Mouse (Mus musculus) spleen, embryonic (tissue): ENCODE measurements around the gene Gpn3.

Source experiments
- CTCF ChIA-PET: fragments of 350-600 bp; sonication (Branson Sonifier 250); formaldehyde crosslinking; loops from one replicate; lab custom pipeline; 2022; lab: Charles Lee

The Gpn3 gene

GRCm38 (mm10) chr5:122414351-122414750, 42.7 kb downstream of the Gpn3 start:
- CTCF ChIA-PET, result no interaction called here

GRCm38 (mm10) chr5:122415465-122415864, 43.8 kb downstream of the Gpn3 start:
- CTCF ChIA-PET, result no interaction called here

GRCm38 (mm10) chr5:122420676-122421075, 49.0 kb downstream of the Gpn3 start:
- CTCF ChIA-PET, result interaction anchor here (0.6 kb wide), 1 partner anchor 43 kb away, joined by 18 read pairs; no protein-coding TSS in a partner anchor

DNA sequence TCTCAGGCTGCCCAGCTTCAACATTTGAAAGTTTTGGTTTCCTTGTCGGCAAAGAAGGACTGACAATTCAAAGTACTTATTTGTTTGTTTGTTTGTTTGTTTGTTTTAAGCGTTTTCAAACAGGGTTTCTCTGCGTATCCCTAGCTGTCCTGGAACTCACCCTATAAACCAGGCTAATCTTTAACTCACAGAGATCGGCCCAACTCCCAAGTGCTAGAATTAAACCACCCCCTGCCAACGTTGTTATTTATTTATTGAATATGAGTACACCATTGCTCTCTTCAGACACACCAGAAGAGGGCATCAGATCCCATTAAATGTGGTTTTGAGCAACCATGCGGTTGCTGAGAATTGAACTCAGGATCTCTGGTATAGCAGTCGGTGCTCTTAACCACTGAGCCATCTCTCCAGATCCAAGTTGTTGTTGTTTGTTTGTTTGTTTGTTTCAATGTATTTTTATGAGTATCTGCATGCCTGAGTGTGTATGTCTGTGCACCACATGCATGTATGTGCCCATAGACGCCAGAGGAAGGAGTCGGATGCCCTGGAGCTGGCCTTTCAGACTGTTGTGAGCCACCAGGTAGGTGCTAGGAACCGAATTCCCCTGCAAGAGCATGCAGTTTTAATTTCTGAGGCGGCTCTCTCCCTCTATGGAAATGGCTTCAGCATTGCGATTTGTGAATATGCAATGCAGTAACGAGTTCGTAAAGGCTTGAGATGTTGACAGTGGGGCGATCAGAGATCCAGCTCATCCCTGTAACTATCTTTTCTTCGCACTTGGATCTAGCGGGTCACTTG, 49.8 kb downstream of the Gpn3 start, which contains the start of gene Anapc7:
Anapc7 (plus strand) TSS at position 423 of the 798 bp plus-strand sequence.
- CTCF ChIA-PET, result interaction anchor here (0.6 kb wide), 1 partner anchor 44 kb away, joined by 18 read pairs; no protein-coding TSS in a partner anchor

- CTCF ChIA-PET, result no interaction called here
These were observed 50.6 kb downstream of the Gpn3 start for GRCm38 (mm10) chr5:122422071-122422964.

DNA sequence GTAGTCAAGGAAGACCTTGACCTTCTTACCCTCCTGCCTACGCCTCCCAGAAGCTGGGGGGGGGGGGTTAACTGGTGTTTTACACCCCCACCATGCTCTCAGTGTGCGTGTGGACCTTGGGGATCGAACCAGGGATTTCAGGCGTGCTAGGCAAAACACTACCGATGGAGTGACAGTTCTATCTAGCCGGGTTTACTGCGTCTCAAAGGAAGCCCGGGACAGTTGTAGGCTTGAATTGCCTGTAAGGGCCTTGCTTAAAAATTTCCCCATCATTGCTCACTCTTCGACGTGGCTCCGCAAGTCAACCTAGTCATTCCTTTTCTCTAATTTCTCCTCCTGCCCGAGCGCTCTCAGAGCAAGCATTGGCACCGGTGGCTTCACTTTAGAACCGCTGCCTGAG, 51.4 kb downstream of the Gpn3 start:
- CTCF ChIA-PET, result interaction anchor here (0.6 kb wide), 1 partner anchor 404 kb away, joined by 4 read pairs; no protein-coding TSS in a partner anchor

DNA sequence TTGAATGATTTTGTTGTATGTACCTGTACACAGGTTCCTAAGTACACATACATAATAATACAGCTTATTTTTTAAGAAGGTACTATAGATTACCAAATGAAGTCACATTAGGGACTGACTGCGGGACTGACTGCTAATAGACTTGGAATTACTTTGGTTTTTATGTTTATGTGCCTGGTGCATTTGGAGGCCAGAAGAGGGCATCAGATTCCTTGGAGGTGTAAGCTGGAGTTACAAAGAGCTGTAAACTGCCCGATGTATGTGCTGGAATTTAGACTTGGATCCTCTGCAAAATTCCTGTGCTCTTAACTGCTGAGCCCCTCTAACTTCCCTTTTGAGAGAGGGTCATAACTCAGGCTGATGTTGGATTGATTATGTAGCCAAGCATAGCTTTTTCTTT, 53.9 kb downstream of the Gpn3 start:
- CTCF ChIA-PET, result interaction anchor here (0.6 to 0.7 kb wide), 2 partner anchors 248 to 335 kb away, joined by 4 to 18 read pairs; no protein-coding TSS in a partner anchor

GRCm38 (mm10) chr5:122430036-122430775, 58.5 kb downstream of the Gpn3 start:
- CTCF ChIA-PET, result no interaction called here

DNA sequence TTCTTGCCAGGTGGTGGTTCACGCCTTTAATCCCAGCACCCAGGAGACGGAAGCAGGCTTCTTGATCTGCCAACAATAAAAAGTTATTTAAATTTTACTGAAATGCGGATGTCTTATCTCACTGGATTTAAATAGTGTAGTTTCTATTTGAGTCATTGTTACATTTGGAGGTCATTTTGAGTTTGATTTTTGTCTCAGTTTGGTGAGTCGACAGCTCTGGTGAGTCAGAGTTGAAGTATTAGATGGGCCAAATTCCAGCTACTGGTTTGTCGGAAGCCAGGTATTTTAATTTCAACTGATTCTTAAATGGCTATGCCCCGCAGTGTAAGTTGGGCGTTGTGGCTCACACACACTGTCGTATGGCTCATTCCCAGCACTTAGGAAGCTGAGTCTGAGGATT, 59.5 kb downstream of the Gpn3 start:
- CTCF ChIA-PET, result interaction anchor here (0.5 kb wide), 1 partner anchor 242 kb away, joined by 28 read pairs; no protein-coding TSS in a partner anchor
